Mouse (Mus musculus) heart, adult 2 months (tissue): ENCODE measurements around the gene Supt20. TPM values are rescaled to one million over a fixed set of nuclear protein-coding genes. Genes with fewer than 3 reads are reported as not detected.

Experiments used
- DNase-seq, 2 experiments: peaks; one replicate each; pipeline ENCODE4 v3.0.0; 2021
- H3K27ac ChIP-seq: fragments of 200-600 bp; 2 replicates; pipeline ENCODE4 v1.8.1; 2022
- H3K27me3 ChIP-seq: fragments of 200-500 bp; 2 replicates; pipeline ENCODE4 v1.6.1; 2012; ENCODE audit warnings: mild to moderate bottlenecking, low read length, inconsistent platforms, mixed read lengths; ENCODE audit not compliant: control insufficient read depth, insufficient read depth
- H3K36me3 ChIP-seq: fragments of 200-500 bp; 2 replicates; pipeline ENCODE4 v1.6.1; 2012; ENCODE audit warnings: low read length, inconsistent platforms; ENCODE audit not compliant: control insufficient read depth, insufficient read depth
- H3K4me1 ChIP-seq: fragments of 200-500 bp; 2 replicates; pipeline ENCODE4 v1.6.1; 2011; ENCODE audit warnings: low read length; ENCODE audit not compliant: control insufficient read depth, insufficient read depth
- H3K4me3 ChIP-seq: fragments of 200-600 bp; 2 replicates; pipeline ENCODE4 v1.8.1; 2022
- H3K79me2 ChIP-seq: fragments of 200-500 bp; replicated peaks from 2 replicates; pipeline ENCODE4 v1.6.1; 2012; ENCODE audit warnings: mild to moderate bottlenecking, inconsistent platforms, low read length, moderate library complexity, mixed read lengths; ENCODE audit not compliant: control insufficient read depth, insufficient read depth
- H3K9ac ChIP-seq: fragments of 200-500 bp; 2 replicates; pipeline ENCODE4 v1.6.1; 2012; ENCODE audit warnings: low read depth, mild to moderate bottlenecking, control low read depth, inconsistent platforms, low read length, mixed read lengths
- CTCF ChIP-seq: fragments of 200-600 bp; IDR thresholded peaks from 2 replicates; pipeline ENCODE4 v1.8.1; 2022; ENCODE audit warnings: antibody characterized with exemption, mild to moderate bottlenecking, moderate library complexity
- EP300 ChIP-seq: fragments of 200-500 bp; IDR thresholded peaks from 2 replicates; pipeline ENCODE4 v1.6.1; 2011; ENCODE audit warnings: low read depth, low read length, control low read depth; ENCODE audit not compliant: insufficient read depth
- POLR2A ChIP-seq: fragments of 200-500 bp; IDR thresholded peaks from 2 replicates; pipeline ENCODE4 v1.6.1; 2011; ENCODE audit warnings: mild to moderate bottlenecking, low read depth, low read length, control low read depth; ENCODE audit not compliant: insufficient read depth
- WGBS: fragments of 180-500 bp; shearing (Covaris S2); methylation state at CpG from one replicate; pipeline ENCODE4 v1.1.7; 2018; 5-methylcytosine and 5-hydroxymethylcytosine counted together
- intact Hi-C: fragments of 180-260 bp; cut with DNase I; formaldehyde crosslinking; loops from one replicate; pipeline ENCODE4 v1.15.1; 2025
- polyA plus RNA-seq: library from polyadenylated mRNA; depleted of rRNA; stranded (reverse); fragments of >200 nt; gene quantifications from 2 replicates; pipeline ENCODE4 v1.2.3, GENCODE M21; 2012
- total RNA-seq, 2 experiments: library from RNA; stranded (reverse); gene quantifications; 2 replicates each; pipeline ENCODE4 v1.2.3; 2021

Supt20 gene
- total and polyA plus RNA-seq, 3 experiments = 18.0 to 22.7 (median 19.8) TPM

GRCm38 (mm10) chr3:54735247-54736046, 42.8 kb downstream of the Supt20 start, which contains the start of the genes Exosc8 and Alg5:
Exosc8 (minus strand) TSS chr3:54735393.
Alg5 (plus strand) TSS chr3:54735539.
- peak; percentile 92 to 99 for DNase-seq
- peaks cover 1% of the 10 kb centered on the region; the same call in 1 of the 2 replicates for H3K4me1 ChIP-seq
- H3K4me3 ChIP-seq = peak within 1 kb of the TSS; percentile 92
- H3K36me3 ChIP-seq = no peaks in the 10 kb centered on the region
- TF ChIP-seq EP300 = no peak
- TF ChIP-seq CTCF = peak; percentile 83
- peak; percentile 57 for TF ChIP-seq POLR2A
- peak within 1 kb of the TSS; percentile 80 for H3K9ac ChIP-seq
- H3K27ac ChIP-seq = peak within 1 kb of the TSS; percentile 99
- no peaks in the 10 kb centered on the region for H3K79me2 ChIP-seq
- intact Hi-C loops = loop anchor here (2.0 kb wide), 2 partner anchors 43 to 71 kb away; partner anchors contain the start of genes Rfxap and Supt20
- under 1% methylated on average over 57 of the region's 65 CpGs for WGBS
- no peaks in the 10 kb centered on the region for H3K27me3 ChIP-seq

GRCm38 (mm10) chr3:54736101-54736927, 43.7 kb downstream of the Supt20 start:
- intact Hi-C loops = no loop called here
- WGBS = 47% methylated on average over 18 of the region's 18 CpGs
- no peak for DNase-seq

GRCm38 (mm10) chr3:54737317-54737716, 44.7 kb downstream of the Supt20 start:
- Histone ChIP-seq H3K27ac (no peak overlapping the region), H3K4me1 (peaks cover 1% of the 10 kb centered on the region; the same call in 1 of the 2 replicates), H3K27me3 (no peaks in the 10 kb centered on the region), H3K79me2 (no peaks in the 10 kb centered on the region), H3K9ac (no peak overlapping the region), H3K36me3 (no peaks in the 10 kb centered on the region), H3K4me3 (no peak overlapping the region)
- TF ChIP-seq EP300 (no peak), CTCF (no peak), POLR2A (no peak)
- intact Hi-C loops = no loop called here
- 94% methylated on average over 8 of the region's 8 CpGs for WGBS
- DNase-seq = no peak

More at GRCm38 (mm10) chr3:54736101-54736927, 43.7 kb downstream of the Supt20 start:
- Histone ChIP-seq H3K79me2 (no peaks in the 10 kb centered on the region), H3K4me1 (peaks cover 1% of the 10 kb centered on the region; the same call in 1 of the 2 replicates), H3K4me3 (peak overlapping the region; percentile 92), H3K9ac (peak overlapping the region; percentile 58), H3K36me3 (no peaks in the 10 kb centered on the region), H3K27me3 (no peaks in the 10 kb centered on the region), H3K27ac (peak overlapping the region; percentile 99; the same call in 1 of the 2 replicates)
- no peak for TF ChIP-seq CTCF
- no peak for TF ChIP-seq POLR2A
- TF ChIP-seq EP300 = no peak

GRCm38 (mm10) chr3:54741965-54742364, 49.4 kb downstream of the Supt20 start:
- DNase-seq = no peak
- Histone ChIP-seq H3K4me3 (no peak overlapping the region), H3K27ac (no peak overlapping the region), H3K9ac (no peak overlapping the region), H3K27me3 (no peaks in the 10 kb centered on the region), H3K36me3 (no peaks in the 10 kb centered on the region), H3K79me2 (no peaks in the 10 kb centered on the region), H3K4me1 (no peaks in the 10 kb centered on the region)
- TF ChIP-seq EP300 = no peak
- TF ChIP-seq CTCF = no peak
- TF ChIP-seq POLR2A = no peak
- intact Hi-C loops = loop anchor here (10.0 kb wide), 1 partner anchor 323 kb away; no protein-coding TSS in a partner anchor
- 96% methylated on average over 11 of the region's 11 CpGs for WGBS

- no peak for DNase-seq
- Histone ChIP-seq H3K4me3 (no peak overlapping the region), H3K4me1 (no peaks in the 10 kb centered on the region), H3K27me3 (no peaks in the 10 kb centered on the region), H3K9ac (no peak overlapping the region), H3K79me2 (no peaks in the 10 kb centered on the region), H3K27ac (no peak overlapping the region), H3K36me3 (no peaks in the 10 kb centered on the region)
- peak; percentile 58 for TF ChIP-seq CTCF
- no peak for TF ChIP-seq POLR2A
- intact Hi-C loops = loop anchor here (10.0 kb wide), 1 partner anchor 319 kb away; no protein-coding TSS in a partner anchor
- WGBS = 61% methylated on average over 5 of the region's 5 CpGs
Measured at GRCm38 (mm10) chr3:54745799-54746198, 53.2 kb downstream of the Supt20 start.
